In genomic region chr3:130913812-130914211, GRCm38 (mm10) we compare ENCODE assay signal across 25 mouse cellular contexts.
A peak's percentile ranks its signal among the peaks of the same experiment; 100 is the strongest.
DNase-seq lines count a peak whose midpoint lies in the region; ATAC-seq and TF ChIP-seq lines count a peak whose summit lies in the region.
"Had no signal": no experiment of that assay in that cellular context is flagged by ENCODE, and none has a peak within 500 bp of the region (broad histone marks: within the 10 kb centered on the region; RNA-seq: fewer than 3 reads in every experiment).

No protein-coding gene starts in this region.

- H3K9ac ChIP-seq in heart, embryonic 14.5 days (ENCODE audit: low read length), result no peak overlapping the region
- no peak overlapping the region for H3K9ac ChIP-seq in lung, embryonic 14.5 days
- H3K9ac ChIP-seq: embryonic facial prominence, embryonic 15.5 days; forebrain, embryonic 12.5 days; forebrain, postnatal 0 days; hindbrain, embryonic 14.5 days had no signal

- ATAC-seq in heart, embryonic 14.5 days (ENCODE audit: insufficient number of reproducible peaks, insufficient read depth, low FRiP score, low read depth), result no peak
- ATAC-seq in lung, embryonic 14.5 days (ENCODE audit: insufficient read depth), result no peak
- ATAC-seq: CD4-positive, CD25-positive, alpha-beta regulatory T cell, adult 4 months; forebrain, postnatal 0 days had no signal

- no peaks in the 10 kb centered on the region for H3K27me3 ChIP-seq in heart, embryonic 14.5 days (ENCODE audit: control insufficient read depth, insufficient read depth, low read length)
- no peaks in the 10 kb centered on the region for H3K27me3 ChIP-seq in lung, embryonic 14.5 days (ENCODE audit: insufficient read depth, low read length)
- H3K27me3 ChIP-seq: embryonic facial prominence, embryonic 15.5 days had no signal

- H3K36me3 ChIP-seq in heart, embryonic 14.5 days (ENCODE audit: control insufficient read depth, insufficient read depth, low read length), result no peaks in the 10 kb centered on the region
- no peaks in the 10 kb centered on the region for H3K36me3 ChIP-seq in lung, embryonic 14.5 days (ENCODE audit: insufficient read depth)
- H3K36me3 ChIP-seq: embryonic facial prominence, embryonic 15.5 days; forebrain, embryonic 12.5 days; G1E; hindbrain, embryonic 10.5 days had no signal

- H3K9me3 ChIP-seq in heart, embryonic 14.5 days (ENCODE audit: control insufficient read depth, low read length), result no peaks in the 10 kb centered on the region
- H3K9me3 ChIP-seq in lung, embryonic 14.5 days (ENCODE audit: low read depth, low read length), result no peaks in the 10 kb centered on the region
- H3K9me3 ChIP-seq: embryonic facial prominence, embryonic 15.5 days; forebrain, embryonic 12.5 days; hindbrain, embryonic 10.5 days had no signal

- H3K27ac ChIP-seq in heart, embryonic 14.5 days (replicated peaks in 1 of 2; ENCODE audit: control insufficient read depth in 1 of 2, insufficient read depth in 1 of 2, low read depth in 2 of 2, low read length in 2 of 2), result no peak overlapping the region; a peak in 1 of 4 replicates
- H3K27ac ChIP-seq in lung, embryonic 14.5 days (ENCODE audit: low read depth), result no peak overlapping the region
- H3K27ac ChIP-seq: embryonic facial prominence, embryonic 15.5 days; forebrain, embryonic 12.5 days; gastrocnemius, adult 2 months; hindbrain, embryonic 10.5 days; hindbrain, embryonic 14.5 days had no signal

- WGBS in heart, embryonic 14.5 days, result 25% methylated on average over 7 of the region's 7 CpGs
- WGBS in lung, embryonic 14.5 days, result 45% methylated on average over 7 of the region's 7 CpGs

- peaks cover 8% of the 10 kb centered on the region in 2 experiments for H3K4me1 ChIP-seq in heart, embryonic 14.5 days (ENCODE audit: control insufficient read depth in 2 of 2, insufficient read depth in 2 of 2, low read length in 2 of 2)
- H3K4me1 ChIP-seq in lung, embryonic 14.5 days (ENCODE audit: insufficient read depth), result no peaks in the 10 kb centered on the region
- H3K4me1 ChIP-seq: embryonic facial prominence, embryonic 15.5 days had no signal

- H3K4me3 ChIP-seq in heart, embryonic 14.5 days (ENCODE audit: control insufficient read depth in 1 of 2, insufficient read depth in 1 of 2, low read depth in 1 of 2, low read length in 2 of 2), result no peak overlapping the region
- H3K4me3 ChIP-seq in lung, embryonic 14.5 days (ENCODE audit: low read depth, low read length), result no peak overlapping the region
- H3K4me3 ChIP-seq: embryonic facial prominence, embryonic 15.5 days; forebrain, embryonic 12.5 days; gastrocnemius, adult 2 months; hindbrain, embryonic 10.5 days had no signal

- DNase-seq in adrenal gland, postnatal 10 days, result peak; percentile 27
- no peak for DNase-seq in adrenal gland, adult 2 months
- no peak for DNase-seq in heart, adult 18-20 months
- peak; percentile 60 for DNase-seq in lung, embryonic 14.5 days
- DNase-seq in lung, postnatal 10 days, result no peak
- peak; percentile 84 for DNase-seq in testis, postnatal 14 days (ENCODE audit: low spot score)
- DNase-seq in frontal cortex, postnatal 14 days (ENCODE audit: low spot score in 2 of 2), result no peak
- DNase-seq: adrenal gland, postnatal 25 days; B cell, adult 2 months; cerebellum, adult 2 months; cerebellum, postnatal 10 days; embryo, embryonic 11 days; forebrain, postnatal 0 days; gastrocnemius, adult 2 months; gastrocnemius, postnatal 25 days; heart, postnatal 10 days; kidney, adult 11 months had no signal

- no peak for TF ChIP-seq CTCF in lung, embryonic 14.5 days (IDR thresholded peaks at IDR 0.05; ENCODE audit: low read depth)

- H3K4me2 ChIP-seq in heart, embryonic 14.5 days (ENCODE audit: low read length), result peak overlapping the region; percentile 11; the same call in 1 of the 2 replicates
- H3K4me2 ChIP-seq in lung, embryonic 14.5 days, result no peak overlapping the region
- H3K4me2 ChIP-seq: embryonic facial prominence, embryonic 15.5 days; forebrain, embryonic 12.5 days; heart, embryonic 11.5 days; hindbrain, embryonic 14.5 days had no signal

Comparison
In these comparisons a context has a peak if more than half of its experiments do, and no peak if none do; other contexts are left out.
1. DNase-seq: peak in adrenal gland, postnatal 10 days (single experiment), lung, embryonic 14.5 days (single experiment) and testis, postnatal 14 days (single experiment); none in adrenal gland, adult 2 months (single experiment), heart, adult 18-20 months (0 of 2), lung, postnatal 10 days (single experiment) and frontal cortex, postnatal 14 days (0 of 2).